Mouse (Mus musculus) ES-E14 (cell line): ENCODE data around the gene Dnaaf3. TPM values are rescaled to one million over a fixed set of nuclear protein-coding genes. Genes with fewer than 3 reads are reported as not detected.

Experiments used
- DNase-seq: peaks from one replicate; pipeline ENCODE4 v3.0.0-alpha.2; 2013; ENCODE audit warnings: low read depth, low spot score
- H3K27ac ChIP-seq: 2 replicates; pipeline ENCODE4 v1.5.1; 2012; ENCODE audit warnings: low read depth, mild to moderate bottlenecking, low read length, moderate library complexity, mixed read lengths; ENCODE audit not compliant: poor library complexity, insufficient read depth, severe bottlenecking
- H3K36me3 ChIP-seq: 2 replicates; pipeline ENCODE4 v1.6.1; 2012; ENCODE audit warnings: mild to moderate bottlenecking, low read length, moderate library complexity, mixed read lengths; ENCODE audit not compliant: control insufficient read depth, poor library complexity, insufficient read depth, severe bottlenecking
- H3K4me1 ChIP-seq, 2 experiments: fragments of 150-350 bp in 1 of 2; sonication (generic) in 1 of 2; 2 replicates each; pipeline ENCODE4 v1.6.1; 2012; ENCODE audit warnings: low read length in 2 of 2, mild to moderate bottlenecking in 1 of 2, mixed read lengths in 1 of 2; ENCODE audit not compliant: control insufficient read depth in 2 of 2, insufficient read depth in 2 of 2, poor library complexity in 1 of 2
- H3K4me3 ChIP-seq, 2 experiments: fragments of 150-350 bp in 1 of 2; sonication (generic) in 1 of 2; 2 replicates each; pipeline ENCODE4 v1.5.1; 2012; ENCODE audit warnings: low read length in 2 of 2, low read depth in 1 of 2, mild to moderate bottlenecking in 1 of 2, mixed read lengths in 1 of 2; ENCODE audit not compliant: insufficient read depth in 1 of 2, poor library complexity in 1 of 2, severe bottlenecking in 1 of 2
- H3K9ac ChIP-seq: 2 replicates; pipeline ENCODE4 v1.6.1; 2012; ENCODE audit warnings: low read depth, mild to moderate bottlenecking, low read length, mixed read lengths; ENCODE audit not compliant: poor library complexity, insufficient read depth, severe bottlenecking
- H3K9me3 ChIP-seq: fragments of 150-350 bp; sonication (generic); 2 replicates; pipeline ENCODE4 v1.6.1; 2012; ENCODE audit warnings: low read depth, mild to moderate bottlenecking, low read length; ENCODE audit not compliant: control insufficient read depth, insufficient read depth
- CHD2 ChIP-seq: IDR thresholded peaks from 2 replicates; pipeline ENCODE4 v1.6.1; 2014; ENCODE audit warnings: mild to moderate bottlenecking, low read depth, low read length, inconsistent platforms
- HCFC1 ChIP-seq: IDR thresholded peaks from 2 replicates; pipeline ENCODE4 v1.6.1; 2012; ENCODE audit warnings: low read length, inconsistent platforms, borderline replicate concordance; ENCODE audit not compliant: insufficient read depth
- MAFK ChIP-seq: IDR thresholded peaks from 2 replicates; pipeline ENCODE4 v1.6.1; 2014; ENCODE audit warnings: mild to moderate bottlenecking, low read depth, low read length, inconsistent platforms; ENCODE audit not compliant: insufficient read depth
- ZC3H11A ChIP-seq: IDR thresholded peaks from 2 replicates; pipeline ENCODE4 v1.6.1; 2012; ENCODE audit warnings: low read depth, mild to moderate bottlenecking, inconsistent platforms, low read length, borderline replicate concordance
- ZNF384 ChIP-seq: IDR thresholded peaks from 2 replicates; pipeline ENCODE4 v1.6.1; 2012; ENCODE audit warnings: low read depth, low read length, inconsistent platforms
- in situ Hi-C, 2 experiments: fragments of 600-800 bp; cut with MboI; formaldehyde crosslinking; loops; one replicate each; pipeline ENCODE4 v1.15.1; 2025; ENCODE audit warnings: low sequenced_read_pairs in 2 of 2, inconsistent platforms in 1 of 2; ENCODE audit not compliant: unreplicated experiment in 2 of 2
- total RNA-seq: library from RNA; depleted of rRNA; stranded (reverse); fragments of 300-350 nt; gene quantifications from 2 replicates; pipeline ENCODE4 v1.2.3, GENCODE M21; 2012

Dnaaf3 gene
- total RNA-seq, 1 experiment = 3.1 TPM

GRCm38 (mm10) chr7:4497271-4497903 is 34.9 kb downstream of the Dnaaf3 start:
- Histone ChIP-seq H3K4me3 (no peak overlapping the region), H3K36me3 (peaks cover 9% of the 10 kb centered on the region), H3K4me1 (no peaks in the 10 kb centered on the region; a peak in 1 of 4 replicates), H3K27ac (no peak overlapping the region), H3K9ac (no peak overlapping the region), H3K9me3 (no peaks in the 10 kb centered on the region)
- DNase-seq = no peak
- TF ChIP-seq ZC3H11A (no peak), MAFK (no peak), CHD2 (no peak), HCFC1 (no peak), ZNF384 (no peak)
- in situ Hi-C loops = no loop called here

GRCm38 (mm10) chr7:4496468-4496867 is 35.8 kb downstream of the Dnaaf3 start:
- DNase-seq = no peak
- Histone ChIP-seq H3K9ac (no peak overlapping the region), H3K36me3 (peaks cover 9% of the 10 kb centered on the region), H3K4me1 (no peaks in the 10 kb centered on the region; a peak in 1 of 4 replicates), H3K4me3 (no peak overlapping the region), H3K27ac (no peak overlapping the region), H3K9me3 (no peaks in the 10 kb centered on the region)
- TF ChIP-seq ZC3H11A (no peak), ZNF384 (no peak), HCFC1 (no peak), CHD2 (no peak), MAFK (no peak)
- in situ Hi-C loops = no loop called here

- H3K36me3 ChIP-seq = peaks cover 15% of the 10 kb centered on the region
- TF ChIP-seq ZNF384 (no peak), MAFK (no peak), HCFC1 (no peak), ZC3H11A (no peak), CHD2 (no peak)
- H3K27ac ChIP-seq = no peak overlapping the region
- in situ Hi-C loops = no loop called here
- no peak overlapping the region for H3K9ac ChIP-seq
- no peak overlapping the region for H3K4me3 ChIP-seq
- no peaks in the 10 kb centered on the region for H3K4me1 ChIP-seq
- DNase-seq = no peak
- H3K9me3 ChIP-seq = no peaks in the 10 kb centered on the region
Measured at GRCm38 (mm10) chr7:4493991-4494390, 38.3 kb downstream of the Dnaaf3 start.

DNA sequence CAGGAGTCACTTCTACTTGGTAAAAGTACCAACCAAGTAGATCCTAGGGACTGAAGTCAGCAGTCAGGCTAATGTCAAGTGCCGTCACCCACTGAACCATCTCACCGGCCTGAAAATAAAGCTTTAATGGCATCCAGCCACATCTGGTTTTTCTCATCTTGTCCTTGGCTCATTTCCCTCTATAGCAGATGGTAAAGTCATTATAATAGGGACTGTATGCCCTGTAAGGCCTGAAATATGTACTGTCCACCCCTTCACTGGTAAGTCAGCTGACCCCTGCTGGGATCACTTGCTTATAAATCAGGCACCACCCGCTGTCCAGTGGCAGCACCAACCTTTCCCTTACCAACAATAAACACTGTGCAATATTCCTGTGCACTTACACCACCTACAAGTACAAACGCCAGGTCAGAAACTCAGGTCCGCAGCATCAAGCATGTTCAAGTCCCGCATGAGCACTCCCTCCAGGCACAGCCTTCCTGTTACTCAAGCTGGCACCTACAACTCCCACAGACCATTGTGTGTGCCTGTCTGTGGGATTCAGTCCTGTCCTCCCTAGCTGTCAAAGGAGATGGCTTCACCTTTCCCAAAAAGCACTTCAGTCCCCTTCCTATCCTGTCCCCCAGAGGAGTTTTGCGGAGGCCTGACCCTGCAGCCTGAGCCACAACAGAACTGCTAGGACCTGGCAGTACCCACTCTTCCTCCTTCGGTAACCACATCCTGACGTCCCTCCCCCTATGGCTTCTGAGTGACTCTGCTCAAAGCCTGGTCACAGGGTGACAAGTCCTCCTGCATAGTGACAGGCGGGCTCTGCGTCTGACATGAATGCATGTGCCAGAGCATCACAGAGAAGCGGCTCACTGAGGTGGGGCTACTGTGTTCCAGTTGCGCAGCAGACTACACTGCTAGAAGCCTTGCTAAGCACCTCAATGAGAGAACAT is 39.7 kb downstream of the Dnaaf3 start:
- no peak overlapping the region for H3K9ac ChIP-seq
- H3K9me3 ChIP-seq = no peaks in the 10 kb centered on the region
- H3K4me1 ChIP-seq = no peaks in the 10 kb centered on the region
- H3K4me3 ChIP-seq = no peak overlapping the region
- peaks cover 17% of the 10 kb centered on the region for H3K36me3 ChIP-seq
- no peak for DNase-seq
- no peak overlapping the region for H3K27ac ChIP-seq
- no peak for TF ChIP-seq MAFK
- TF ChIP-seq HCFC1 = no peak
- no peak for TF ChIP-seq ZC3H11A
- no peak for TF ChIP-seq ZNF384
- TF ChIP-seq CHD2 = no peak
- in situ Hi-C loops = no loop called here
